Mouse (Mus musculus): ENCODE measurements around the gene 4930432K21Rik.

DNA sequence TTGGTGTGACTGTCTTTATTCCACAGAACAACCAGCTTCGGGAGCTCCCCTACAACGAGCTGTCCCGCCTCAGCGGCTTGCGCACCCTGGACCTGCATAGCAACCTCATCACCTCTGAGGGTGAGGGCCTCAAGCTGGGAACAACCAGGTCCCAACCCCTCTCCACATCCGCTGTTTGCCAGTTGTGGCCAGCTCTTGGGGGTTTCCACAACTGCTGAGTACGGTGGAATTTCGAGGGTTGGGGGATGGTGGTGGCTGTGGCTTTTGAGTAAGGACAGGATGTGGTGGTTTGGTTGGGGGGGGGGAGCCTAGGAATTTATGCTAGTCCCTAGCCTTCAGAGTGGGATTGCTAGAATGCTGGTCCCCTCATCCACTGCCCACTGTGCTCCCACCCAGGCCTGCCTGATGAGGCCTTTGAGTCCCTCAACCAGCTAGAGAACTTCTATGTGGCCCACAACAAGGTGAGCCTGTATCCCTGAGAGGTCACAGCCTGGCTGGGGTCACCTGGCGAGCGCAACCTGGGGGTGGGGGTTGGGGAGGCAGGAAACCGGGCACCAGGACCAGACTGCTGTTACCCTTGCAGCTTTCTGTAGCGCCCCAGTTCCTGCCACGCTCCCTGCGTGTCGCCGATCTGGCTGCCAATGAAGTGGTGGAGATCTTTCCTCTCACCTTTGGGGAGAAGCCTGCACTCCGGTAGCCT is 20.5 kb upstream of the 4930432K21Rik start:
- TF ChIP-seq CTCF (conservative IDR thresholded peaks at IDR 0.05; ENCODE audit: low read length), result no peak
- TF ChIP-seq NANOG (IDR thresholded peaks at IDR 0.05; ENCODE audit: borderline replicate concordance, low read length), result no peak
